Mouse (Mus musculus) heart, postnatal 0 days (tissue): ENCODE measurements at regions not wholly inside any gene's neighbourhood (a gene's known extent, or its start where the extent isn't known, plus 50 kb on each side); places are given as distances from the start of the nearest gene placed in this dataset.

Source experiments
- CTCF ChIP-seq: IDR thresholded peaks from 2 replicates; pipeline ENCODE4 v1.5.1; 2016; ENCODE audit warnings: antibody characterized with exemption, control low read depth, low read depth
- EP300 ChIP-seq: IDR thresholded peaks from 2 replicates; pipeline ENCODE4 v1.6.1; 2016; ENCODE audit warnings: antibody characterized with exemption, low read depth

DNA sequence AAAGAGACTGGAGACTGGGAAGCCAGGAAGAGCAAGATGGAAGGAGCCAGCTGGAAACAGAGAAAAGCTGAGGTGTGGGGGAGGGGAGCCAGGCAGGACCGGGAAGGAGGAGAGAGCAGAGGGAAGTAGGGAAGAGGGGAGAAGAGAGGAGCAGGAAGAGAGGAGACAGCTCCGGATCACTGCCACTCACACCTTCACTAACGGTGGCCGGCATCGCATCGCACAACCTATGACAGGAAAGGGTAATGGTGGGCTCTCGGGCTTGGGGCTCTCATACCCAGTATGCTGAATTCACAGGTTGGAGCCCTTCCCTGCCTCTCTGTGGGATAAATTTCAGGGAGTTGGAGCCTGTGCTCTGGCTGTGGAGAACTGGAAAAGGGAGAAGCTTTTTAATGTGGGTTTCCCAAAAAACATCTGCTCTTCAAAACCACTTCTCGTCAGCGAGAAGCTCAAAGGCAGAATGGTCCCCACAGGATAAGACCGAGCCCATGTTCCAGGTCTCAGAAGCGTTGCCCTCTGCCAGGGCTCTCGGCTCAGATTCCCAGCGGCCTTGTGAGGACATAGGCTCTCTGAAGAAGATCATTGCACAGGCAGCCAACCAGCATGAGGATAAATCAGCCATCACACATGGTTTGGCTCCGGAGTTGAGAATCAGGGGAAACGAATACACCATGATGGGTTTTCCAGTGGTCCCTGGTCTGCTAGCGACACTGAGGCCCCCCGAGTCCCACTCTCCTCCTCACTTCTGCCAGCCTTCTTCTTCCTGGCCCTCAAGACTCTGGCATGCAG, 53.8 kb upstream of the Coro2b start:
- TF ChIP-seq CTCF (no peak), EP300 (no peak)
